Mouse (Mus musculus) neural tube, embryonic 15.5 days (tissue): ENCODE data around the gene Zzef1. TPM values are rescaled to one million over a fixed set of nuclear protein-coding genes. Genes with fewer than 3 reads are reported as not detected.

ENCODE experiments used
- ATAC-seq: fragments of 200-750 bp; cut with Nextera tagmentation; 2 replicates; pipeline ENCODE4 v1.8.0; 2017; ENCODE audit warnings: mild to moderate bottlenecking, moderate TSS enrichment, moderate library complexity; ENCODE audit not compliant: low FRiP score
- H3K27ac ChIP-seq: fragments of 300-500 bp; sonication (generic); replicated peaks from 2 replicates; pipeline ENCODE4 v1.5.1; 2015; ENCODE audit warnings: mild to moderate bottlenecking, inconsistent platforms
- H3K27me3 ChIP-seq: fragments of 300-500 bp; sonication (generic); replicated peaks from 2 replicates; pipeline ENCODE4 v1.6.1; 2015; ENCODE audit warnings: inconsistent platforms
- H3K36me3 ChIP-seq: fragments of 300-500 bp; sonication (generic); 2 replicates; pipeline ENCODE4 v1.6.1; 2015; ENCODE audit warnings: inconsistent platforms
- H3K4me1 ChIP-seq: fragments of 300-500 bp; sonication (generic); 2 replicates; pipeline ENCODE4 v1.6.1; 2015; ENCODE audit warnings: inconsistent platforms
- H3K4me2 ChIP-seq: fragments of 300-500 bp; sonication (generic); 2 replicates; pipeline ENCODE4 v1.6.1; 2015; ENCODE audit warnings: inconsistent platforms, mild to moderate bottlenecking, moderate library complexity
- H3K4me3 ChIP-seq: fragments of 300-500 bp; sonication (generic); replicated peaks from 2 replicates; pipeline ENCODE4 v1.5.1; 2015; ENCODE audit warnings: mild to moderate bottlenecking, inconsistent platforms
- H3K9ac ChIP-seq: fragments of 300-500 bp; sonication (generic); replicated peaks from 2 replicates; pipeline ENCODE4 v1.6.1; 2015; ENCODE audit warnings: mild to moderate bottlenecking, inconsistent platforms
- H3K9me3 ChIP-seq: fragments of 300-500 bp; sonication (generic); replicated peaks from 2 replicates; pipeline ENCODE4 v1.6.1; 2016; ENCODE audit warnings: inconsistent platforms
- WGBS: fragments of 180-500 bp; shearing (Covaris S2); methylation state at CpG from one replicate; pipeline ENCODE4 v1.1.7; 2015; ENCODE audit warnings: mixed read lengths; 5-methylcytosine and 5-hydroxymethylcytosine counted together
- polyA plus RNA-seq: library from polyadenylated mRNA; unstranded; fragments of >200 nt; fragmentation: Nextera tagmentation; extraction: Ambion mirVana; gene quantifications from 2 replicates; pipeline ENCODE4 v1.2.1, GENCODE M21; 2015

Zzef1 gene
- polyA plus RNA-seq, 1 experiment from 2014 or later, result 12.8 TPM

GRCm38 (mm10) chr11:72847831-72848628 is 52.0 kb downstream of the Zzef1 start:
- no peaks in the 10 kb centered on the region for H3K4me1 ChIP-seq
- H3K9ac ChIP-seq, result no peak overlapping the region
- H3K4me3 ChIP-seq, result no peak overlapping the region
- H3K27me3 ChIP-seq, result no peaks in the 10 kb centered on the region
- 96% methylated on average over 1 of the region's 1 CpGs for WGBS
- no peak overlapping the region for H3K4me2 ChIP-seq
- peaks cover 81% of the 10 kb centered on the region for H3K36me3 ChIP-seq
- no peak overlapping the region for H3K27ac ChIP-seq
- no peaks in the 10 kb centered on the region for H3K9me3 ChIP-seq
- no peak for ATAC-seq

GRCm38 (mm10) chr11:72850419-72851131 is 54.5 kb downstream of the Zzef1 start:
- ATAC-seq, result no peak
- peaks cover 83% of the 10 kb centered on the region for H3K36me3 ChIP-seq
- WGBS, result 88% methylated on average over 9 of the region's 9 CpGs
- H3K27me3 ChIP-seq, result no peaks in the 10 kb centered on the region
- no peaks in the 10 kb centered on the region for H3K9me3 ChIP-seq
- no peak overlapping the region for H3K4me2 ChIP-seq
- H3K4me1 ChIP-seq, result no peaks in the 10 kb centered on the region
- H3K9ac ChIP-seq, result no peak overlapping the region
- no peak overlapping the region for H3K4me3 ChIP-seq
- no peak overlapping the region for H3K27ac ChIP-seq

- peaks cover 82% of the 10 kb centered on the region for H3K36me3 ChIP-seq
- H3K4me1 ChIP-seq, result no peaks in the 10 kb centered on the region
- H3K9ac ChIP-seq, result no peak overlapping the region
- H3K4me2 ChIP-seq, result no peak overlapping the region
- no peak overlapping the region for H3K27ac ChIP-seq
- no peaks in the 10 kb centered on the region for H3K27me3 ChIP-seq
- no peak for ATAC-seq
- no peak overlapping the region for H3K4me3 ChIP-seq
- no peaks in the 10 kb centered on the region for H3K9me3 ChIP-seq
- 90% methylated on average over 4 of the region's 4 CpGs for WGBS
Observed at GRCm38 (mm10) chr11:72851214-72851613, 55.2 kb downstream of the Zzef1 start.

- Histone ChIP-seq H3K36me3 (peaks cover 82% of the 10 kb centered on the region), H3K4me3 (no peak overlapping the region), H3K4me2 (no peak overlapping the region), H3K27me3 (no peaks in the 10 kb centered on the region), H3K4me1 (no peaks in the 10 kb centered on the region), H3K9ac (no peak overlapping the region), H3K27ac (no peak overlapping the region), H3K9me3 (no peaks in the 10 kb centered on the region)
- no peak for ATAC-seq
- 97% methylated on average over 1 of the region's 1 CpGs for WGBS
Observed at GRCm38 (mm10) chr11:72852122-72852521, 56.1 kb downstream of the Zzef1 start.

GRCm38 (mm10) chr11:72853086-72853485 is 57.1 kb downstream of the Zzef1 start:
- H3K9ac ChIP-seq, result no peak overlapping the region
- H3K4me3 ChIP-seq, result no peak overlapping the region
- WGBS, result 84% methylated on average over 4 of the region's 4 CpGs
- H3K27ac ChIP-seq, result no peak overlapping the region
- H3K9me3 ChIP-seq, result no peaks in the 10 kb centered on the region
- H3K27me3 ChIP-seq, result no peaks in the 10 kb centered on the region
- H3K36me3 ChIP-seq, result peaks cover 85% of the 10 kb centered on the region
- no peak overlapping the region for H3K4me2 ChIP-seq
- ATAC-seq, result no peak
- no peaks in the 10 kb centered on the region for H3K4me1 ChIP-seq

GRCm38 (mm10) chr11:72854251-72854650 is 58.2 kb downstream of the Zzef1 start:
- no peaks in the 10 kb centered on the region for H3K27me3 ChIP-seq
- H3K27ac ChIP-seq, result no peak overlapping the region
- no peak overlapping the region for H3K4me3 ChIP-seq
- H3K9ac ChIP-seq, result no peak overlapping the region
- H3K4me1 ChIP-seq, result no peaks in the 10 kb centered on the region
- peaks cover 80% of the 10 kb centered on the region for H3K36me3 ChIP-seq
- H3K4me2 ChIP-seq, result no peak overlapping the region
- no peak for ATAC-seq
- H3K9me3 ChIP-seq, result no peaks in the 10 kb centered on the region
- 91% methylated on average over 3 of the region's 3 CpGs for WGBS

- Histone ChIP-seq H3K27ac (no peak overlapping the region), H3K9me3 (no peaks in the 10 kb centered on the region), H3K9ac (no peak overlapping the region), H3K4me2 (no peak overlapping the region), H3K4me1 (no peaks in the 10 kb centered on the region), H3K4me3 (no peak overlapping the region), H3K36me3 (peaks cover 85% of the 10 kb centered on the region), H3K27me3 (no peaks in the 10 kb centered on the region)
- ATAC-seq, result no peak
- 87% methylated on average over 2 of the region's 2 CpGs for WGBS
Observed at GRCm38 (mm10) chr11:72856764-72857163, 60.7 kb downstream of the Zzef1 start.

- H3K4me1 ChIP-seq, result no peaks in the 10 kb centered on the region
- H3K27me3 ChIP-seq, result no peaks in the 10 kb centered on the region
- no peak overlapping the region for H3K9ac ChIP-seq
- H3K36me3 ChIP-seq, result peaks cover 79% of the 10 kb centered on the region
- H3K27ac ChIP-seq, result no peak overlapping the region
- H3K9me3 ChIP-seq, result no peaks in the 10 kb centered on the region
- 96% methylated on average over 3 of the region's 3 CpGs for WGBS
- H3K4me3 ChIP-seq, result no peak overlapping the region
- no peak overlapping the region for H3K4me2 ChIP-seq
- no peak for ATAC-seq
Observed at GRCm38 (mm10) chr11:72861236-72861635, 65.2 kb downstream of the Zzef1 start.

- H3K27ac ChIP-seq, result no peak overlapping the region
- no peak overlapping the region for H3K4me3 ChIP-seq
- no peaks in the 10 kb centered on the region for H3K4me1 ChIP-seq
- no peaks in the 10 kb centered on the region for H3K9me3 ChIP-seq
- no peak overlapping the region for H3K4me2 ChIP-seq
- H3K27me3 ChIP-seq, result no peaks in the 10 kb centered on the region
- no peak for ATAC-seq
- H3K9ac ChIP-seq, result no peak overlapping the region
- H3K36me3 ChIP-seq, result peaks cover 68% of the 10 kb centered on the region
- WGBS, result 91% methylated on average over 7 of the region's 7 CpGs
Observed at GRCm38 (mm10) chr11:72866446-72866845, 70.4 kb downstream of the Zzef1 start.

GRCm38 (mm10) chr11:72872061-72872460 is 76.0 kb downstream of the Zzef1 start:
- no peaks in the 10 kb centered on the region for H3K4me1 ChIP-seq
- H3K4me2 ChIP-seq, result no peak overlapping the region
- no peak overlapping the region for H3K27ac ChIP-seq
- WGBS, result 79% methylated on average over 1 of the region's 1 CpGs
- H3K36me3 ChIP-seq, result peaks cover 67% of the 10 kb centered on the region
- no peak overlapping the region for H3K9ac ChIP-seq
- no peaks in the 10 kb centered on the region for H3K27me3 ChIP-seq
- no peaks in the 10 kb centered on the region for H3K9me3 ChIP-seq
- ATAC-seq, result no peak
- H3K4me3 ChIP-seq, result no peak overlapping the region

- no peak for ATAC-seq
- no peaks in the 10 kb centered on the region for H3K27me3 ChIP-seq
- no peak overlapping the region for H3K9ac ChIP-seq
- no peak overlapping the region for H3K27ac ChIP-seq
- H3K4me2 ChIP-seq, result no peak overlapping the region
- H3K4me1 ChIP-seq, result no peaks in the 10 kb centered on the region
- no peaks in the 10 kb centered on the region for H3K9me3 ChIP-seq
- WGBS, result 91% methylated on average over 1 of the region's 1 CpGs
- H3K36me3 ChIP-seq, result peaks cover 72% of the 10 kb centered on the region
- H3K4me3 ChIP-seq, result no peak overlapping the region
Observed at GRCm38 (mm10) chr11:72892623-72893022, 96.6 kb downstream of the Zzef1 start.

GRCm38 (mm10) chr11:72908391-72908790 is 112.4 kb downstream of the Zzef1 start:
- no peaks in the 10 kb centered on the region for H3K27me3 ChIP-seq
- ATAC-seq, result no peak
- no peak overlapping the region for H3K4me3 ChIP-seq
- H3K36me3 ChIP-seq, result peaks cover 77% of the 10 kb centered on the region
- H3K9ac ChIP-seq, result no peak overlapping the region
- H3K9me3 ChIP-seq, result no peaks in the 10 kb centered on the region
- no peak overlapping the region for H3K27ac ChIP-seq
- WGBS, result 84% methylated on average over 4 of the region's 4 CpGs
- H3K4me1 ChIP-seq, result no peaks in the 10 kb centered on the region
- H3K4me2 ChIP-seq, result no peak overlapping the region
